Mouse (Mus musculus): Measurements from ENCODE around the gene Prox1. TPM values are rescaled to one million over a fixed set of nuclear protein-coding genes. Genes with fewer than 3 reads are reported as not detected.

Gene Prox1
- 3.9 TPM for polyA plus RNA-seq (2015; fragmentation: Illumina TruSeq; extraction: RNeasy Lipid Tissue Mini Kit (QIAGEN cat#74804); ENCODE audit: insufficient read depth, low replicate concordance)

DNA sequence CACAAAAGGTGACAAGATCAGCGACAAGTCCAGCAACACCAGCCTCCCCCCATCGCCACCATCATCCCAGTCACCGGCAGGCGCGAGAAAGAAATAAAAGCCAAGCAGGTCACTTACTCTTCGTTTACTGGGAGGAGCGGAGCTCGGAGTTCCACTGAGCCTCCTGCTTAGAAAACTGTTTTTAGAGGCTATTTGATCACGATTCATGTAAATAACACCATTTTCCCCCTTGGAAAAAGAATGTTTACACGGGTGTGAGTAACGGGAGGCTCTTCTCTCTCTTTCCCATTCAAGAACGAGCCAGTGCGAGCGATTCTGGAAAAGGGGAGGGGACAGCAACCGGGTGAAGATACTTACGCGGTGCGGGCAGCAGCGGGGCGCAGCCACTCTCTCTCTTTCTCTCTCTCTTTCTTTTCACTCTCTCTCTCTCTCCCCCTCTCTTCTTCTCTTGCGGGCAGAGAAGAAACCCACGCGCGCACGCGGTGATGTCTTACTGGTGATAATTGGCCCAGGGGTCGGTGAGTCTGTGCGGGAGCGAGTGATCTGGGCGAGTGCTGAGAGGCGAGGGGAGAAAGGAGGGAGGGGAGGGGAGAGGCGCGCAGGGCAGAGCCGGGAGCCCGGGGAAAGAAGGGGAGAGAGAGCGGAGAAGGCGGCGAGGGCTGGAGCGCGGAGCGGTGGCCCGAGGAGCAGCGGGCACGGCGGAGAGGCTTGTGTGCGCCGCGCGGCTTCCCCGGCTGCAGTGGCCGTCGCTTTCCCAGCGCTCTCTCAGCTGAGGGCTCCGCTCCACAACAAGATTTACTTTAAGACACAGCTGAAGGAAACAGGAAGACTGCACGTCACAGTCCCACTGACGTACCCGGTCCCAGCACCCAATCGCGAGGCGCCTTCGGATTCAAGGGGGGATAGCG is at the start of gene Prox1:
TSS of gene Prox1 (minus strand) at position 804 of the 908 bp plus-strand sequence.

Other genes starting within 250 kb of the Prox1 start
- 11.7 TPM for gene Smyd2, start 248.4 kb downstream of the Prox1 start, polyA plus RNA-seq (2015; fragmentation: Illumina TruSeq; extraction: RNeasy Lipid Tissue Mini Kit (QIAGEN cat#74804); ENCODE audit: insufficient read depth, low replicate concordance)

All from spleen, adult 10 weeks (tissue).